Mouse (Mus musculus) embryo, embryonic 10.5 days (tissue): ENCODE data around the gene Mitf.
A peak's percentile ranks its signal among the peaks of the same experiment; 100 is the strongest.

Experiments
- DNase-seq: peaks from one replicate; pipeline ENCODE4 v3.0.0-alpha.2; 2015; ENCODE audit warnings: low spot score

The Mitf gene

GRCm38 (mm10) chr6:97950033-97950881 is 143.4 kb downstream of the Mitf start:
- no peak for DNase-seq

- no peak for DNase-seq
These were observed 144.0 kb downstream of the Mitf start for GRCm38 (mm10) chr6:97950882-97951245.

GRCm38 (mm10) chr6:97951711-97952110 is 144.9 kb downstream of the Mitf start:
- DNase-seq = no peak

GRCm38 (mm10) chr6:97952845-97953244 is 146.0 kb downstream of the Mitf start:
- no peak for DNase-seq

GRCm38 (mm10) chr6:97956121-97956520 is 149.3 kb downstream of the Mitf start:
- no peak for DNase-seq

- DNase-seq = no peak
These were observed 149.8 kb downstream of the Mitf start for GRCm38 (mm10) chr6:97956636-97957035.

- no peak for DNase-seq
These were observed 151.4 kb downstream of the Mitf start for GRCm38 (mm10) chr6:97958276-97958675.

GRCm38 (mm10) chr6:97961776-97962175 is 154.9 kb downstream of the Mitf start:
- no peak for DNase-seq

- DNase-seq = no peak
These were observed 155.5 kb downstream of the Mitf start for GRCm38 (mm10) chr6:97962311-97962710.

GRCm38 (mm10) chr6:97964750-97965149 is 157.9 kb downstream of the Mitf start:
- no peak for DNase-seq

- no peak for DNase-seq
These were observed 174.8 kb downstream of the Mitf start for GRCm38 (mm10) chr6:97981668-97982067.

- DNase-seq = no peak
These were observed 178.8 kb downstream of the Mitf start for GRCm38 (mm10) chr6:97985658-97986057.

- no peak for DNase-seq
These were observed 179.6 kb downstream of the Mitf start for GRCm38 (mm10) chr6:97986417-97986816.

- DNase-seq = no peak
These were observed 186.7 kb downstream of the Mitf start for GRCm38 (mm10) chr6:97993507-97993906.

- DNase-seq = no peak
These were observed 188.9 kb downstream of the Mitf start for GRCm38 (mm10) chr6:97995606-97996307.

- DNase-seq = peak; percentile 40
These were observed 194.7 kb downstream of the Mitf start for GRCm38 (mm10) chr6:98001551-98001950.

GRCm38 (mm10) chr6:98003114-98003513 is 196.3 kb downstream of the Mitf start:
- peak; percentile 86 for DNase-seq

GRCm38 (mm10) chr6:98005566-98005965 is 198.7 kb downstream of the Mitf start:
- DNase-seq = peak; percentile 47

GRCm38 (mm10) chr6:98015066-98015465 is 208.2 kb downstream of the Mitf start:
- DNase-seq = no peak

- no peak for DNase-seq
These were observed 209.0 kb downstream of the Mitf start for GRCm38 (mm10) chr6:98015819-98016218.

- DNase-seq = no peak
These were observed 217.0 kb downstream of the Mitf start for GRCm38 (mm10) chr6:98023876-98024275.

- DNase-seq = peak; percentile 37
These were observed 231.7 kb downstream of the Mitf start for GRCm38 (mm10) chr6:98038513-98038912.

- no peak for DNase-seq
These were observed 234.9 kb downstream of the Mitf start for GRCm38 (mm10) chr6:98041795-98042194.
